Mouse (Mus musculus) testis, adult 10 weeks (tissue): ENCODE measurements around the gene Ctr9. TPM values are rescaled to one million over a fixed set of nuclear protein-coding genes. Genes with fewer than 3 reads are reported as not detected.

Experiments used
- polyA plus RNA-seq: library from polyadenylated mRNA; stranded (reverse); fragments of 350-450 nt; fragmentation: Illumina TruSeq; extraction: RNeasy Lipid Tissue Mini Kit (QIAGEN cat#74804); gene quantifications from one replicate; pipeline ENCODE4 v1.2.3, GENCODE M21; 2014; ENCODE audit warnings: low read depth, low replicate concordance

Gene Ctr9
- polyA plus RNA-seq = 62.8 TPM

GRCm38 (mm10) chr7:111028281-111029045 lies at the start of gene Ctr9:
Gene Ctr9, plus strand, starts transcription at chr7:111028951.

GRCm38 (mm10) chr7:110982053-110982705 lies 46.6 kb upstream of the Ctr9 start, which contains the start of gene Mrvi1:
Gene Mrvi1, minus strand, starts transcription at chr7:110982461.

GRCm38 (mm10) chr7:111082822-111083732 lies 54.3 kb downstream of the Ctr9 start, which contains the start of gene Eif4g2:
Gene Eif4g2, minus strand, starts transcription at chr7:111083030.

Other genes with a start within 250 kb of the Ctr9 start
- 100 TPM for gene Rnf141, start 184.5 kb upstream of the Ctr9 start, polyA plus RNA-seq
- 0.34 TPM for gene Lyve1, start 165.7 kb upstream of the Ctr9 start, polyA plus RNA-seq
- 1.3 TPM for gene Mrvi1, start 46.5 kb upstream of the Ctr9 start, polyA plus RNA-seq
- gene Eif4g2, start 54.1 kb downstream of the Ctr9 start, polyA plus RNA-seq = 1,308 TPM